Mouse (Mus musculus) olfactory bulb, adult 2 months (tissue): ENCODE data around the gene Dab2.

Experiments used
- CTCF ChIP-seq: fragments of 200-500 bp; IDR thresholded peaks from 2 replicates; pipeline ENCODE4 v1.5.1; 2012; ENCODE audit warnings: low read depth, mild to moderate bottlenecking, low read length, moderate library complexity; ENCODE audit not compliant: insufficient read depth
- POLR2A ChIP-seq: fragments of 200-500 bp; IDR thresholded peaks from 2 replicates; pipeline ENCODE4 v1.6.1; 2012; ENCODE audit warnings: mild to moderate bottlenecking, low read depth, low read length, moderate library complexity; ENCODE audit not compliant: insufficient read depth

- TF ChIP-seq CTCF (no peak), POLR2A (no peak)
Observed at GRCm38 (mm10) chr15:6267147-6267758, 32.3 kb upstream of the Dab2 start.
